Mouse (Mus musculus) testis, adult 2 months (tissue): Measurements from ENCODE around the gene Hsd11b2.

Experiments used
- CTCF ChIP-seq: fragments of 200-500 bp; IDR thresholded peaks from 2 replicates; pipeline ENCODE4 v1.5.1; 2012; ENCODE audit warnings: low read depth, mild to moderate bottlenecking, inconsistent platforms, low read length, moderate library complexity; ENCODE audit not compliant: control insufficient read depth, insufficient read depth, insufficient replicate concordance
- POLR2A ChIP-seq: fragments of 200-500 bp; IDR thresholded peaks from 2 replicates; pipeline ENCODE4 v1.6.1; 2012; ENCODE audit warnings: low read depth, mild to moderate bottlenecking, inconsistent platforms, low read length, moderate library complexity; ENCODE audit not compliant: control insufficient read depth

- TF ChIP-seq CTCF (no peak), POLR2A (no peak)
These were observed 18.8 kb upstream of the Hsd11b2 start for GRCm38 (mm10) chr8:105499787-105500186.
